Mouse (Mus musculus) ES-E14 (cell line): ENCODE results near the gene Efcab1.

Experiments
- CHD2 ChIP-seq: IDR thresholded peaks from 2 replicates; pipeline ENCODE4 v1.6.1; 2014; ENCODE audit warnings: mild to moderate bottlenecking, low read depth, low read length, inconsistent platforms
- HCFC1 ChIP-seq: IDR thresholded peaks from 2 replicates; pipeline ENCODE4 v1.6.1; 2012; ENCODE audit warnings: low read length, inconsistent platforms, borderline replicate concordance; ENCODE audit not compliant: insufficient read depth
- ZC3H11A ChIP-seq: IDR thresholded peaks from 2 replicates; pipeline ENCODE4 v1.6.1; 2012; ENCODE audit warnings: low read depth, mild to moderate bottlenecking, inconsistent platforms, low read length, borderline replicate concordance

- TF ChIP-seq HCFC1 (no peak), ZC3H11A (no peak), CHD2 (no peak)
Measured at GRCm38 (mm10) chr16:14939994-14940715, 33.7 kb downstream of the Efcab1 start.
